Mouse (Mus musculus) left cerebral cortex, adult 2 months (tissue): ENCODE data around the gene Dcaf4. TPM values are rescaled to one million over a fixed set of nuclear protein-coding genes. Genes with fewer than 3 reads are reported as not detected.

Experiments
- DNase-seq, 2 experiments: peaks; one replicate each; pipeline ENCODE4 v3.0.0; 2021 to 2022; ENCODE audit warnings: low spot score in 2 of 2, mixed read lengths in 1 of 2; ENCODE audit errors: extremely low spot score in 1 of 2
- H3K27ac ChIP-seq: fragments of 200-600 bp; 2 replicates; pipeline ENCODE4 v1.8.1; 2022
- H3K4me3 ChIP-seq: fragments of 200-600 bp; 2 replicates; pipeline ENCODE4 v1.8.1; 2022
- CTCF ChIP-seq: fragments of 200-600 bp; IDR thresholded peaks from 2 replicates; pipeline ENCODE4 v1.8.1; 2022; ENCODE audit warnings: antibody characterized with exemption, mild to moderate bottlenecking, moderate library complexity
- intact Hi-C: fragments of 180-260 bp; cut with DNase I; formaldehyde crosslinking; loops from one replicate; pipeline ENCODE4 v1.15.1; 2025
- total RNA-seq, 2 experiments: library from RNA; stranded (reverse); gene quantifications; 2 replicates each; pipeline ENCODE4 v1.2.3; 2021

The Dcaf4 gene
- total RNA-seq, 2 experiments from 2014 or later, result 31.6 to 32.3 TPM

DNA sequence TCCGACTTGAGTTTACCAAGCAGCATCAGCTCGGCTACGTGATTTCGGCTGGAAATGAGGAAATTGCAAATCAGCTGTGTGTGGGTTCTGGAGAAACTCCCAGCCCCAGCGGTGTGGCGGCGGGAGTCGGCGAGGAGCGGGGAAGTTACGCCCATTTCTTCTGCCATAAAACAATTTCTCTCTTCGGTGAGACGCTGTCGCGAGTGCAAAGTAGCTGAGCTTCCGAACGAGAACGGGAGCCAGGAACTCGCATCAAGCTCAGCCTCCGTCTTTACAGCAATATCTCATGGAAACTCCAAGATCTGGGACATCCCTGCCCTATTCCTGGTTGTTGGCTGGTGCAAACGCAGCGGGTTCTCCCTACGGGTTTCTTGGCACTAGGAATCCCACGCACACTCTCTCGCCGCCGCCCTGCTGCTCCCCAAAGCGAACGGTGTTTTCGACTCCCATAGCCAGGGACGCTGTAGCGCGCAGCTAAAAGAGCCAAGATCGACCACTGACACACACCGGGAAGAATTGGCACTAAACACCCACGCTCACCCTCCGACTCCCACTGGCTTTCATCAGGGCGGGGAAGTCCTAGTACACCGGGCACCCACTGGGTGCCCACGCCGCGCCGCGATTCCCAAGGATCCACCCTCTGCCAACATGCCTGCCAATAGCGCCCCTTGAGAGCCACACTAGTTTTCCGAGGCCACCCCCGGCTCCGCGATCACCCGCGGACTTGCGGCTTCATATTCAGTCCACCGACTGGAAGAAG, 34.2 kb upstream of the Dcaf4 start:
- DNase-seq, result peak; percentile 61 to 66
- TF ChIP-seq CTCF, result no peak
- intact Hi-C loops, result loop anchor here (2.0 to 5.0 kb wide), 3 partner anchors 169 to 317 kb away; no protein-coding TSS in a partner anchor
- H3K27ac ChIP-seq, result peak overlapping the region; percentile 73
- H3K4me3 ChIP-seq, result peak overlapping the region; percentile 74

DNA sequence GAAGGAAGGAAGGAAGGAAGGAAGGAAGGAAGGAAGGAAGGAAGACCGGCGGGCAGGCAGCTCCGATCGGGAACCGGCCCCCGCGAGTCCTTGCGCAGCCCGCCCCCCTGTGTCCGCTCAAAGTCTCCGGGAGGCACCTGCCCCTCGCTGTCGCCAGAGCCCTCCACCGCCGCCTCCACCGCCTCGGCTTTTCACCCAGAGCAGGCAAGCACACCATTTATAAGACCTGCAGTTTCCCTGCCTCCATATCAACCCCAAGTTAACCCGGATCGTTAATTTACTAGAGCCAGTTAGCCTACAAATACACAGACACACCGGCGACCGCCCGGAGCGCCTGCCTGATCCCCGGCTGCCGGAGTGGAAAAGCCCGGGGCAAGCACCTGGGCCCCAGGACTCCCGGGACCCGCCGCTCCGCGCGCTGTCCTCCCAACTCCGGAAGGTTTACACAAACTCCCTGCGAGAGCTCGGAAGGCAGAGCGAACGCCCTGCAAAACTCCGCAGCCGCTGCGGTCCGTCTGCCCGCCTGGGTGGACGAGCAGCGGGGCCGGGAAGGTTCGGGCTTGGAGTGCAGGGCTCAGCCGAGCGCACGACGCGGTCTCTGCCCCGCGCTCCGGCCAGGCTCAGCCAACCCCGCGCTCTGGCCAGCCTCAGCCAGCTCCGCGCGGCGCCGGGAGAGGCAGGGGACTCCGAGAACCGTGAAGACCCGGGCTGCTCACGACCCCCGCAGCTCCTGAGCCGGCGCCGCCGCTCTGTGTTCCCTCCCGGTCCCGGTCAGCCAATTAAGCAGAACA, 33.4 kb upstream of the Dcaf4 start:
- DNase-seq, result peak; percentile 17 to 39
- Histone ChIP-seq H3K27ac (peak overlapping the region; percentile 73), H3K4me3 (peak overlapping the region; percentile 74)
- TF ChIP-seq CTCF, result no peak
- intact Hi-C loops, result loop anchor here (1.0 to 5.0 kb wide), 4 partner anchors 145 to 318 kb away; no protein-coding TSS in a partner anchor

DNA sequence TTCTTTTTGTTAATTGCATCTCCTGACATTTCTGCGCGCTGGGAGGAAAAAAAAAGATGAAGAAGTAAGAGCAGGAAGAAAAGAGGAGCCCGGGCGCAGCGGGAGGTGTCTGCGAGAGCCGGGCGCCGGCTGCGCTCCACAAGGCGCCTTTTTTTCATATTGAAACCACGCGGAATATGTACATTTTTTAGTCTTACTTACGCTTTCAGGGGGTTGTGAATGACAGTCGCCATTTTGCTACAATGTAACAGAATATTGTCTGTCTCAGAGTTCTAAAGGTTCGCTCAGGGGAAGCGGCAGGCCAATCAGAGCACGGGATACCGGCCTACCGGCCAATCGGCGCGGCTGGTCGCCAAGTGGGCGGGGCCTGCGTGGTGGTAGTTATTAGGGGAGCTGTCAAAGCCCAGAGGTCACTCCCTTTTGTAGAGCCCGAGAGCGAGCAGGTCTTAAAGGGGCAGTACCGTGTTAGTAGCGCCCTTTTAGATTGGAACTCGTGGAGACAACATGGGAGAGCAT, 32.7 kb upstream of the Dcaf4 start, which contains the start of gene Dpf3:
Gene Dpf3 (minus strand): TSS at position 241 of the 516 bp plus-strand sequence.
- Histone ChIP-seq H3K27ac (peak within 1 kb of the TSS; percentile 73), H3K4me3 (peak within 1 kb of the TSS; percentile 74)
- intact Hi-C loops, result loop anchor here (1.0 to 5.0 kb wide), 4 partner anchors 145 to 319 kb away; no protein-coding TSS in a partner anchor
- DNase-seq, result peak; percentile 92 to 95
- TF ChIP-seq CTCF, result no peak; the same call in 1 of the 2 replicates

DNA sequence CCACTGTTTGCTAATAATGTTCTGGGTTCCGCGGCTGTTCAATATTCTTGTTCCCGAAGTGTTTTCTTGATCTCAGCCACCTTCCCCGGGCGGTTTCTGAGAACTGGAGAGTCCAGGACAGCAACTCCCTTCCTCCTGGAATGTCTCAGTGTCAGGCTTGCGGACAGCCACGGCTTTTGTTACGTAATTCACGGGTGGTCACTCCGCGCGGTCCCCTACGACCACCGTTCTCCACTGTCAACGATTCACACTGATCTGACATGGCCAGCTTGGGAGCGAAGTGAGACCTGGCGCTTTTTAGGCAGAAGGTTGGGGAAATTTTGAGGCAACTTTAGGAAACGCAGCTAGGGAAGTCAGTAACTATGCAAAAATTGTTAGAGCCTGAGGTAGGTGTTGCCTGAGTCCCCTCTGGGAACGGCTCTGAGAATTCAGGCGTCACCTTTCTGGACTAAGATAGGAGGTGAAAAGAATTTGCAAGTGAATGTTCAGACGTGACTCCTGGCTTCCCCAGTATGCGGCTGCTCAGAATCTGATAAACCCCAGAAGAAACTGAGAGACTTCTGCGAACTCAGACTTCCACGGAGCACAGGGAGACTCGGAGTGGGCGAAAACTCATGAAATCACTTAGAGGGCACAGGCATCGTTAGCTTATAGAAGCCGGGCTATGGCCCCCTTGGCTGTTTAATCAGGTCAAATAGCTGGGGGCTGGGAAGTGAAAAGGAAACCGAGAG, 31.9 kb upstream of the Dcaf4 start:
- no peak for TF ChIP-seq CTCF
- Histone ChIP-seq H3K4me3 (peak overlapping the region; percentile 74), H3K27ac (no peak overlapping the region)
- intact Hi-C loops, result loop anchor here (2.0 to 5.0 kb wide), 3 partner anchors 171 to 326 kb away; no protein-coding TSS in a partner anchor
- DNase-seq, result peak in 1 of 2 experiments; percentile 15

DNA sequence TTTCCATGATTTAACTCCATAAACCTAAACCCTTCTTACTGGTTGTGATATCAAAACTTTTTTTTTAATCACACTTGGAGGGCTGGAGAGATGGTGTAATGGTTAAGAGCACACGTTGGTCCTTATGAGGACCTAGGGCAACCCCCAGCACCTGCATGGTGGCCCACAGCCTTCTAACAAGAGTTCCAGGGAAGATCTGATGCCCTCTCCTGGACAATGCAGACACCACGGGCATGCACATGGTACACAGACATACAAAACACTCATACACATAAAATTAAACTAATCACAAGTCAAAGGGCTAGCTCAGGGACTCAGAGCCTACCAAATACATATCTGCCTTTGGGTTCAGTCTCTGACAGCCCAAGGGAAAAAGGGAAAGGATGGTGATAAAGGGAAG, 30.5 kb upstream of the Dcaf4 start:
- Histone ChIP-seq H3K27ac (no peak overlapping the region), H3K4me3 (no peak overlapping the region)
- DNase-seq, result no peak
- intact Hi-C loops, result loop anchor here (2.0 to 5.0 kb wide), 3 partner anchors 172 to 327 kb away; no protein-coding TSS in a partner anchor
- TF ChIP-seq CTCF, result peak; percentile 19

DNA sequence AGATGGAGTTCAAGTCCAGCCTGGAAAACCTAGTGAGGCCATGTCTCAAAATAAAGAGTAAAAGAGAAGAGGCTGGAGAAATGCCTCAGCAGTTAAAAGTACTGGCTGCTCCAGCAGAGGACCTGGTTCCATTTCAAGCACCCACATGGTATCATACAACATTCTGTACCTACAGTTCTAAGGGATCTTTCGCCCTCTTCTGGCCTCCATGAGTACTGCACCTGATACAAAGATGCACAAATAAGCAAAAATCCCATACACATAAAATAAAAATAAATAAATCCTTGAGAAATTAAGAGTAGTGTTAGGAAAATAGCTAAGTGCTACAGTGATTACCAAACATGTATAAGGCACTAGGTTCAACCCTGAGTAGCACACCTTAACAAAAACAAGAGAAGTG, 28.7 kb upstream of the Dcaf4 start:
- peak; percentile 54 for TF ChIP-seq CTCF
- DNase-seq, result no peak

DNA sequence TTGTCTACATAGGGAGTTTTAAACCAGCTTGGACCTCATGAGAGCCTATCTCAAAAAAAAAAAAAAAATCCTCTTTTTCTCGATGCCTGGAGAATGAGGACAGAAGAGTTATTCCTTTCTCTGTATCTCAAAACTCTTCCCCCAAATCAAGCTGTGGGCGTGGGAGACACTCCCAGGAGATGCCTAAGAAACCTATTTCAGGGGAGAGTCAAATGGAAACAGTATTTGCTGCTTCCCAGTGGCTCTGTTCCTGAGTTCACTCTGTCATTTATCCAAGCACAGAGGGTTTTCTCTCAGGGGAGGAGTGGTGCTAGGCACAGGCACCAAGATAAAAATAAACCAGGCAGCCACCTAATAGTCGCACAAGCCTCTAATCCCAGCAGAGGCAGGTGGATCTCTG, 27.5 kb upstream of the Dcaf4 start:
- intact Hi-C loops, result no loop called here
- no peak for DNase-seq
- Histone ChIP-seq H3K4me3 (no peak overlapping the region), H3K27ac (no peak overlapping the region)
- TF ChIP-seq CTCF, result no peak

More for the DNA sequence above, 28.7 kb upstream of the Dcaf4 start:
- no peak overlapping the region for H3K27ac ChIP-seq
- intact Hi-C loops, result no loop called here
- H3K4me3 ChIP-seq, result no peak overlapping the region

DNA sequence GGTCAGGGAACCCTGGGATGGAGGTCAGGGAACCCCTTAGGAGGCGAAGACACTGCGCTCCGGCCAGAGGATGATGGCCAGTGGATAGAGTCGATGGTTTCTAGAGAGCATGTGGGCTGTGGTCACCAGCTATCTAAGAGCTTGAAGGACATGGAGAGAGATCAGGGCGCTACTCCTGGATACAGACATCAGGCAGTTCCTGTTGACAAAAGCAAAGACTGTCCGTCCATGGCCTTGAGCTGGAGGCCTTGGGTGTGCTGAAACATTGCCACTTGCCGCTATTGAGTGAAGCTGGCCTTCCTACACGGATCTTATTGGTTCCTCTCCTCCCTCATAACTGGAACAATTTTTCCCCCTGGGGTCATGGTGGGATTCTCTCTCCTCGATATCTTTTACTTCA, 26.1 kb upstream of the Dcaf4 start:
- intact Hi-C loops, result no loop called here
- H3K27ac ChIP-seq, result no peak overlapping the region
- H3K4me3 ChIP-seq, result no peak overlapping the region
- no peak for DNase-seq
- TF ChIP-seq CTCF, result no peak

DNA sequence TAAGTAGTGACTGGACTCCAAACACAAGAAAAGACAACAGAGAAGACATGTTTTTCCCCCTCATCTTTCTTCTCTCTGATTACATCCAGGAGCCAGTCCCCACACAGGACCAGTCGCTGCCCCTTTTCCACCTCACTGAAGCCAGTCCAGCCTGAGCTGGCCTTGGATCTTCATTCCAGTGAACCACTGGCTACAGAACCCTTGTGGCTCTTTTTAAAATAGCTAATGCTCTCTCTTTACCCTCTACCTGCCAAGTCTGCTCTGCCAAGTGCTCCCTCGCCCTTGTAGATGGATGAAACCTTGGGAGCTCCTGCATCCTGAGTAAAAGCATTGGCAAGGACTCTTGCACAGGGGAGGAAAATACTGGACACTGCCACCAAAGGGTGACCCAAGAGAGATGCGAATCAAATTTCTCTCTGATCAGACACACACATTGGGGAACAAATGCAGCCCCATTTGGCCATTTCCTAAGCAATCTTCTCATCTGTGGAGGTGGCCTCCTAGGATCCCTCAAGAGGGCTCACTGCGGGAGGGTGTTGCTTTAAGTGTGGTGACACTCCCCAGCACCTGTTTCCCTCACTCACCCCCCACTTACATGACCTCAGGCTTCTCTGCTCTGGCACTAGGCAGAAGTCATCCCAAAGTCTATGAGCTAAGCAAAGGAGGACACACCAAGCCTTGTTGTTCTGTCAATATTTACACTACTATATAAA, 24.9 kb upstream of the Dcaf4 start:
- no peak for TF ChIP-seq CTCF
- no peak for DNase-seq
- Histone ChIP-seq H3K27ac (no peak overlapping the region), H3K4me3 (no peak overlapping the region)
- intact Hi-C loops, result no loop called here

DNA sequence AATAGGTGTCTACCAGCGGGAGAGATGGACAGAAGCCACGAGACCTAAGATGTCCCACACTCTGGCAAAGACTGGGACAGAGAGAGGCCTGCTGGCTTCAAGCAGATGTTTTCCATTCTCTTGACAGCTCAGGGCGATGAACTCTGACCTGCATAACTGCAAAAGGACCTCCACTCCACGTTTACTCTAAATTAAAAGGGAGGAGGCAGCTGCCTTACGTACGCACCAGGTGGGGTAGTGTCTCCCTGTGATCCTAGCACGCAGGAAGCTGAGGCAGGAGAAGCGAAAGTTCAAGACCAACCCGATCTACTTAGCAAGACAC, 24.3 kb upstream of the Dcaf4 start:
- intact Hi-C loops, result no loop called here
- H3K27ac ChIP-seq, result no peak overlapping the region
- no peak for DNase-seq

DNA sequence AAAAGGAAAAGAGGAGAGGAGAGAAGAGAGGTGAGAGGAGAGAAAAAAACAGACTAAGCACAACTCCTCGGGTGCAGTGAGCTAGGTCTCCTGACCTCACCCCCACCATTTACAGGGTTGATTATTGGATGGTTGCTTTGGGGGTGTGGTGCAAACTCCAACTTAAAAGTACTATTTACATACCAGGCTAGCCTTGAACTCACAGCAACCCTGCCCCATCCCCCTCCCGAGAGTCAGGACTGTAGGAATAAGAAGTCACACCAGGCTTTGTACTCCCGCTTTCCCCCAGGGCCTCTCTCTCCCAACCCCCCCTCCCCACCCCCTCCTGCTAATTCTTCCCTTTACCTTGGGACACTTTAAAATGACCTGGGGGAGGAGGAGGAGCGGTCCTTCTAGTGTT, 23.9 kb upstream of the Dcaf4 start:
- intact Hi-C loops, result no loop called here
- no peak overlapping the region for H3K27ac ChIP-seq
- TF ChIP-seq CTCF, result no peak
- no peak for DNase-seq
- H3K4me3 ChIP-seq, result no peak overlapping the region

More for the DNA sequence above, 24.3 kb upstream of the Dcaf4 start:
- no peak for TF ChIP-seq CTCF
- no peak overlapping the region for H3K4me3 ChIP-seq
